Mouse (Mus musculus): ENCODE data around the gene Prmt7.
A peak's percentile ranks its signal among the peaks of the same experiment; 100 is the strongest.

Prmt7 gene

DNA sequence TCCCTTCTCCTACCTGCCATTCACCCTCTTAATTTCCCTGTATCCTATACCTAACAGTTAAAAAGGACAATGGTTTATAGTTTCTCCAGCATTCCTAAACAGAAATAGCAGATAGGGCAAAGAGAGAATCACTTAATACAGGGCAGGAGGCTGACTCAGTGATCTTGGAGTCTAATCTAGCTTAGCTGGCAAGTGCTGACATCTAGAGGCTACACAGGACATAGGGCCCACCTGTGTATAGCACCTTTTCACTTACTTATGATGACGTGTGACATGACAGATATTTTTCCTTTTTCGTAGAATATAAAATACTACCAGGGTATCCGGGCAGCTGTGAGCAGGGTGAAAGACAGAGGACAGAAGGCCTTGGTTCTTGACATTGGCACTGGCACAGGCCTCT lies 8.9 kb downstream of the Prmt7 start:
- DNase-seq (ENCODE audit: extremely low read depth, low read depth), result no peak

DNA sequence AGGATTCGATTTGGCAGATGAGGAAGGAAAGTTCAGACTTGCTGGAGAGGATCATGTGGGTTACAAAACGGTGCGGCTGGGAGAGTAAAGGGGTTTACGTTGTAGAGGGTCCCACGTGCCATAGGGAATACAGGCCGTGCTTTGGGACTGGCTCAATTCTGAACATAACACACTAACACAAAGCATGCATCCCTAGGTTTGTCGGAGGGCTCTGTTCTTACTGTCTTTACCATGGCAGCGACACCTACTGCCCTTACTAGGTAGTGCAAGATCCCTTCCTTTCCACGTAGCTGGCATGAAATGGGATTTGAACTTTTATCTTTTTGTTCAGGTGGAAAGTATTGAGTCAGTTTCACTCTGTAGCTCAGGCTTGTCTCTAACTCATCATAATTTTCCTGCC lies 15.9 kb downstream of the Prmt7 start:
- peak; percentile 20 for DNase-seq (ENCODE audit: extremely low read depth, low read depth)

DNA sequence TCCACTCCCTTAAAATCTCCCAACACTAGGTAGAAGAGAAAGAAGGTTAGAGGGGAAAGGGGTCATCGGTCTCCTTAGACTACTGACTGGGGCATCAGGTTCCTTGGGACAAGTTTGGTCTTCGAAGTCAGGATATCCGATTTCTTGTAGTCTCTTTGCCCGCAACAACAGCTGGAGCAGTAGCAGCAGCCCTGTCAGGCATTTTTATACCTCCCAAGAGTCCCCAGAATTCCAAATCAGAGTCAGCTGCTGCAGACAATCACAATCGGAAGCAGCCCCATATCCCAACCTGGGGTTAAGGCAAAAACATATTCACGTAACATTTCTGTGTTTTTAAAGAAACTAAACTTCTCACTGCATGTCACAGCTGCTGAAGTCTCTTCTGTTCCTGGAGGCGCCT lies 20.8 kb downstream of the Prmt7 start:
- no peak for DNase-seq (ENCODE audit: extremely low read depth, low read depth)

DNA sequence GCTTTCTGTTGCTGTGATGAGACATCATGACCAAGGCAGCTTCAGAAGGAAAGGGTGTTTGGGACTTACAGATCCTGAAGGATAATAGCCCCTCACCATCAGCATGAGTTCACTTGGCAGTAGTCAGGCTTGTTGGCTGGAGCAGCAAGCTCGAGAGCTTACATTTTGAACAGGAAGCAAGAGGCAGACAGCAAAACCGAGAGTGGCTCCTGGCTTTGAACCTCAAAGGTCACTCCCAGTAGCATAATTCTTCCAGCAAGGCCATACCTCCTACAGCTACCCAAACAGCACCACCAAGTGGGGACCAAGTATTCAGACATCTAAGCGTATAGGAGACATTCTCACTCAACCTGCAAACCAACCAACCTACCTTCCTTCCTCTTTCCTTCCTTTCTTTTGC lies 22.0 kb downstream of the Prmt7 start:
- no peak for DNase-seq (ENCODE audit: extremely low read depth, low read depth)

DNA sequence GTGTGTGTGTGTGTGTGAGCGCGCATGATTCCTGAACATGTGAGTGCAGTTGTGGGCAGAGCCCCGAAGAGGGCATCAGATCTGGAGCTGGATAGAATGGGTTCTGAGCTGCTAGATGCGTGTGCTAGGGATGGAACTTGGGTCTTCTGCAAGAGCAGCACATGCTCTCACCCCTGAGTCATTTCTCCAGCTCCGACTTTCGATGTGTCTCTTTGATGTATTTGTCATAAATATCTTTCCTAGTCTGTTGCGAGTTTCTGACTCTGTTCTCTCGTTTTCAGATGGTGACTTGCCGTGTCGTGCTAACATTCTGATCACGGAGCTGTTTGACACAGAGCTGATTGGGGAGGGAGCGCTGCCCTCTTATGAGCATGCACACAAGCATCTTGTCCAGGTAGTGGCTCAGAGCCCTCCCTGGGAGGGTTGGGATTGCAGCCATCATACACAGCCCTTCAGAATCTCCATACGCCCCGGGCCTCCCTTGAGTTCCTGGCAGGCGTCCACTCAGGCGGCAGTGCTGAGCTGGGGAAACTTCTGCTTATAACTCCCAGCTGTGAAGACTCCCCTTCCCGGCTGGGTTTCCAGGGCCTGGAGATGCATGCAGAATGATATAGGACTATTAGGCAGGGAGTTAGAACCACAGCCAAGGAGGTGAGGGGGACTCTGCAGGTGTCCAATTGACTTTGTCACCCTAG lies 24.0 kb downstream of the Prmt7 start:
- DNase-seq (ENCODE audit: extremely low read depth, low read depth), result no peak

DNA sequence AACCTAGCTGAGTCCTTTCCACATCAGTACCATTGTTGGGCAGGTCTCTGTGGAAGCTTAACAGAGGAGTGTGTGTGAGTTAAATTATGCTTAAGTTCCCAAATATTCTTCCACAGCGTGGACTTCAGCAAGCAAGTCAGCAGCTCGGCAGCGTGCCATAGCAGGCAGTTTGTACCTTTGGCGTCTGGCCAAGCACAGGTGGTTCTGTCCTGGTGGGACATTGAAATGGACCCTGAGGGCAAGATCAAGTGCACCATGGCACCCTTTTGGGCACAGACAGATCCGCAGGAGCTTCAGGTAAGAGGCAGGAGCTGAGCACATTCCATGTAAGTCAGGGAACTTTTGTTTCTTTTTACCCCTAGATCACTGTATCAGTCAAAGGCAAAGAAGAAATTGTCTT lies 26.4 kb downstream of the Prmt7 start:
- no peak for DNase-seq (ENCODE audit: extremely low read depth, low read depth)

DNA sequence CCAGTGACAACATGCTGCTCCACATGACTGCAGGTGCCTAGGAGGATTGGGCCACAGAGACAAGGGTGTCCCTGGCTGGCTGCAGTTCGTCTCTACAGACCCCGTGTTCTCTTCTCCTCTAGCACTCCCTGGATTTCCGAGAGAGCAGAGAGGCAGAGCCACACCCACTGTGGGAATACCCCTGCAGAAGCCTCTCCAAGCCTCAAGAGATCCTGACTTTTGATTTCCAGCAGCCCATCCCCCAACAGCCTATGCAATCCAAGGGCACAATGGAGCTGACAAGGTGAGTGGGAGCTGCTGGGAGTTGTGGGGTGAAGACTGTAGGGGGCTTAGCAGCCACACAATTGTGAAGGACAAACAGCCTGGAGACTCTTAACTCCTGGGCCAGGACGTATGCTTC lies 39.5 kb downstream of the Prmt7 start:
- no peak for DNase-seq (ENCODE audit: extremely low read depth, low read depth)

DNA sequence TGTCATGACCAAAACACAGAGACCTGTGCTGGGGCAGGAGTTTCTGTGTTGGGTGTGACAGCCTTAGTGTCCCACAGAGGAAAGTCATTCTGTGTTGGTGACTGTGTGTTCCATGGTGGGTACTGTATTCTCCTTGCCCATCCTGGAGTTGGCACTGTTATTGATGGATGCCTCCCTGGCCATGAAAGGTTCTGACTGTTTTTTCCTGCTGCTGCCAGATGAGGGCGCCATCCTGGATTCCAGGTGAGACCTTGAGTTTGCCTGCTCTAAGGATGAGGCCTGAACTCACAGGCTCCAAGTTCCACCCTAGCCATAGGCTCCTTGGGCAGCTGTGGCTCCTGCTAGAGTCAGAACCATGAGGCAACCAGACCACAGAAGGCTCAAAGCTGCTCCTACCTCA lies 47.4 kb downstream of the Prmt7 start:
- peak; percentile 2 for DNase-seq (ENCODE audit: extremely low read depth, low read depth)

DNA sequence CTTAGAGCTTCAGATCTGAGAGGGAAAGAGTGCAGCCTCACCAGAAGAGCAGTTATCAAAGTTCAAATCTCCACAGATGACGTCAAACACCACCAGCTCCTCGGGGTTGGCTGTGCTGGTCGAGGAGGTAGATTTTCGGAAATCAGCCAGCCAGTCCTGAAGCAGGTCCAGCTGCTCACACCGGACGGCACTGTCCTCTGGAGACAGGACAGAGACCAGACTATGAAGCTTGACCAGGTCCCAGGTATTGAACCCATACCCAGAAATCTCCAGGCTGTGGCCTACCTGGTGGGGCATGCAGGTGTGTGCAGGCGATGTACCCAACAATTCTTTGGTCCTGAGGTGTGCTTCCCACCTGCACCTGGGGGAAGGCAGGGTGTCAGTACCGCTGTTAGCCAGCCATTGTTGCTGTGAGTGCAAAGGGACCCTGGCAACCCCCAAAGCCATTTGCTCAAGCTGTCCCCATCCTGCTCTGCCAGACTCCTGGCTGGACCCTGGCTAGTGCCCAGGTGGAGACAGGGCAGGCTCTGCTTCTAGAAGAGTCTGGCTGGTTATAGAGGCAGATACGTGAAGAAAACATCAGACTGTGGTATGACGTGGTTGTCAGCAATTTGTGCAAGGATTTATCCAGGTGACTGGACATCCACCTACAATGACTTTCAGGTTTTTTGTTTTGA lies 49.0 kb downstream of the Prmt7 start:
- DNase-seq (ENCODE audit: extremely low read depth, low read depth), result no peak

DNA sequence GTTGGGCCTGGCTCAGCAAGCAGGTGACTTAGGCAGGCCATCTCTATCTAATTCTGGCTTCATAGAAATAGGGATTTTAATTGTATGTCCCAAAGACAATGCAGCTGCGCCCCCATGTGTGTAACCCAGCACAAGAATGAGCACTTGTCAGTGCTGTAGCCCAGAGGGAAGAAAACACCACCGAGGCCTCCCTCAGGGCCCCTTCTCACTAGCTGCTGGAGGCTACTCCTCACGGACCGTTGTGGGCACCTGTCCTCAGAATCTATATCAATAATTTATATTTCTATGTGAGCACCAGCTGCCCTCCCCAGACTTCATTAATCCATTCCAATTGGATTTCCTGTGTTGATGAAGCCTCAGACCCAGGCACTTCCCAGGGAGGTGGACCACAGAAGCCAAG lies 50.2 kb downstream of the Prmt7 start:
- DNase-seq (ENCODE audit: extremely low read depth, low read depth), result no peak

DNA sequence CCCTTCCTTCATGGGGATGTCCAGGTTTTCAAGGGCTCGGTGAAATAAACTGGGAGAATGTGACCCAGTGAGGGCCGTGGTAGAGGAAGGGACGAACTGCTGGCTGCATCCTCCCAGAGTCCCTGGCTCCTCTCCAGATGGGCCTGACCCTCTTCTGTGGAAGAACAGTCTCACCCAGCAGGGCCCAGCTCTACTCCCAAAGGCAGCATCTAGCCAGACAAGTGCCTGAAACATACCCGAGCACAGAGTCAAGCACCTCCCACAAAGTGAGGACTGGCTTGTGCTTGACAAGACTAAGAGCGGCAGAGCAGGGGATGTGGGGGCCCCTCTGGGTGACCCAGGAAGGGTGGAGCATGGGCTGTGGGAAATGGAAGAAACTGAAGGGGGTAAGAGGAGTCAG lies 51.6 kb downstream of the Prmt7 start:
- DNase-seq (ENCODE audit: extremely low read depth, low read depth), result no peak

DNA sequence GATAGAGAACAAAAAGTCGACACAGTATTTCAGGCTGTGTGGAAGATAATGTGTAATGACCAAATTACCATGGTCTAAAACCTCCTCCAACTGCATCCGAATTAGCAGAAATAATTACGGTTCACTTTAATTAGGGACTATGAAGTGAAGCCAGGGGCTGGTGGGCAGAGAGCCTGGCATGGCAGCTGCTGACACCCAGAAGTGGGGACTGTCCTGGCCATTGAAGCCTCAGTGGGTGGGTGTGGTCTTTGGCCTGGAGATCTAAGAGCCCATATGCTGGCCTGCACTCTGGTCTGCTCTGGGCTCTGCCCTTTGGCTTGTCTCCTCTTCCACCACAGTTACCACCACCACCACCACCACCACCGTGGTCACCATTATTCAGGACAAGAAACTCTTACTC lies 53.2 kb downstream of the Prmt7 start:
- DNase-seq (ENCODE audit: extremely low read depth, low read depth), result no peak

DNA sequence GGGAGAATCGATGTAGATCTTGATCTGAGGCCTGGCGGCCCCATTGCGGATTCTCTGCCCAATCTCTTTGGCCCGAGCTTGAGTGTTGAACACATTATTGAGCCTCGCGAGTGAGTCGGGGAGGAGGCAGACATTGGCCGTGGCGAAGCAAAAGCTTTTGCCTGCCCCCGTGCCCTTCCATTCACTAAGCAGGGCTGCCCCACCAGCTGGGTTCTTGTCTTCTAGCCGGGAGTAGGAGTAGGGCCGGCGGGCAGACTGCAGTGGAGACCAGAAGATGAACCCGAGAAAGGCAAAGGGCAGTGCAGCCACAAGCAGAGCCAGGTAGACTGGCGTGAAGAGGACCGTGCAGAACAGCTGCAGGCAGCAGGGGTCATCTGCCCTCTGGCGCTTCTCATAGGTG lies 54.7 kb downstream of the Prmt7 start:
- DNase-seq (ENCODE audit: extremely low read depth, low read depth), result no peak

DNA sequence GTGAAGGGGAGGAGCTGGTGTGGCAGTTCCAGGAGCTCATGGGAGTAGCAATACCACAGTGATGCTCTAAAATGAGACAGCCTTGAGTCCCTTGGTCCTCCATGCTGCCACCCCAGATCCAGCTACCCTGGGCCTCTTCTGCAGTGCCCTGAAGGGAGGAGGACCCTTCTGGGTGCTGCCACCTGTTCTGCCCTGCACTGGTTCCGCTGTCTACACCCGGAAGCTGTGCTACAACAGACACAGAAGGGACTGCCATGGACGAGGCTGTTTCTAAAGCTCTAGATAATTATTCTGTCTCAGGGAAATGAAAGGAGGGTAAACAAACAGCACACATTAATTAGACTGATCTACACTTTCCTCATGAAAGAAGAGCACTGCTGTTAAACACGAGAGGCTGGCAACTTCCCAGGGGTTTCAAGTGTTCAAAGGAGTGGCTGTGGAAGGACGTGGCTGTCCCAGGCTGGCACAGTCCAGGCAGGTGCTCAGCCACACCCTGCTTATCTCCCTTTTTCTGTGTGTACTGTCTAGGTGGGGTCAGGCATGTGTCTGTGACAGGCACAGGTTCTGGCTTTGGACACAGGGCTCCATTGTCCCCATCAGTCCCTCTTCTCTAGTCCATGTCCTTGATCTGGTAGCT lies 58.1 kb downstream of the Prmt7 start:
- no peak for DNase-seq (ENCODE audit: extremely low read depth, low read depth)

DNA sequence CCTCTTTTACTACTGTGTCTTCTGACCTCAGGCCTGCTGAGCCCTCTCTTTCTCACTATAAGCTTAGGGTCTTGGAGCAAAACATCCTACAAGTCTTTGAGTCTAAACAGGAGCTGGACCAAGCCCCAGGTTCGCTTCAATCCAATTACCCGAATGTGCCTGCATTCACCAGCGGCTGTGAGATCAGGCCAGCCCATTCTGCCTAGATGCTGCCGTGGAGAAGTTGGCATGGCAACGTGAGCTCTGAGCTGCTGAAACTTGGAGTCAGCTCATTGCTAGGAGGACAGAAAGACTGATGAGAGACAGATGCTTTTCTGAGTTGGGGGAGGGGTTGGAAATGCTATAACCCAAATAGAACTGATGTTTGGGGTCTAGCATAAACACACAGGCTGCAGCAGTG lies 60.1 kb downstream of the Prmt7 start:
- no peak for DNase-seq (ENCODE audit: extremely low read depth, low read depth)

DNA sequence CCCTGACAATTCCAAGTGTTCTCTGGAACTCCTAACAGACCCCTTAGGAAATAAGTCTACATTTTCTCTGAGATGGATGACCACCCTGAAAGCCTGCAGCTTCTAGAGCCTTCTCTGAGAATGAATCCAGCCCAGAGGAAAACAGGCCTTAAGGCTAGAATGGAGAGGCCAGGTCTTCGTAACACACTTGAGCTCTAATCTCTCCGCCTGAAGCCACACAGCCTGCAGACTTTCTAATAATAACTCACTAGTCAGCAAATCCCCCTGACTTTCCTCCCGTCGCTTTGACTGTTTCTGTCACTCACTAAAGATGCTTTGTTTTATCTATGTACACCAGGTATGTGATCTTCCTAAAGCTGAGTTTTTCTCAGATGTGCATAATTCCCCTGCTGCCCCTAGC lies 60.6 kb downstream of the Prmt7 start:
- DNase-seq (ENCODE audit: extremely low read depth, low read depth), result no peak

DNA sequence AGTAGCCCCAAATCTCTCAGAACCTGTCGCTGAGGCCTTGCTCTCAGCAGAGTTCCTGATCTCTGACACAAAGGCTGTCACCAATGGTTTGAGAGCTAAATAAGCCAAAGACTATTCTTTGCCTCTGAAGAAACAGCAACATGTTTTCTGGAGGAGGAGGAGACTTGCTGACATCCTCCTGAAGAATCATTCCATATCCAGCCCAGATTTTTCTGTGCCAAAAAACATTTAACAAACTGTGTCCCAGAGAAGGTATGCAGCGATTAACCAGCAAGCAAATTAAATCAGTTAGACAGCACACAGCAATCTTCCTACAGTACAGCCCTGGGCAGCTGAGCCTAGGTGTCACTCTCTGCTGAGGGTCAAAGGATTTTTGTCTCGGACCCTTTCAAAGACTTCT lies 62.7 kb downstream of the Prmt7 start:
- DNase-seq (ENCODE audit: extremely low read depth, low read depth), result no peak

DNA sequence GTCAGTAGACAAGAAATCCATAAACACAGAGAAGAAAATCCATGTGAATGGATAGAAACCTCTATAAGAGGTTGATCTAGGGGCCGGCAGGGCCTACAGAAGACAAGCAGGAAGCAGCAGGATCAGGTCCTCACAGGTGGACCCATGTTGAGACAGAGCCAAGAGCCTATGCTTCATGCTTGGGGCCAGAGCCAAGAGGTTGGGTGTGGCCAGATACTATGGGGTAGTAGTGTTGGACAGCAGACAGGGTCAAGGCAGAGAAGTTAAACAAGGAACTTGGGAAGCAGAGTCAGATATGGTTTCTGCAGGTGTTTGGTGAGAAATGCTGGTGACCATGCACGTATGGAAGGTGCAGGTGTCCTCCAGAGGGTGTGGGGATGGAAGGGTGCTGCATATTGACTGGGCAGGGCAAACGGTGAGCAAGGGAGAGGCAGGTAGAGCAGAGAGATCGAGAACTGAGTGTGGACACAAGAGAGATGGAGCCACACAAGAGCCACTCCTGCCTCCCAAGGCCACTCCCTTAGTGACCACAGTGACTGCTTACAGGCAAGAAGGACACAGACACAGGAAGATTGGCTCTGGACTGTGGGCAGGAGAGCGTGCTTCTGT lies 66.1 kb downstream of the Prmt7 start:
- no peak for DNase-seq (ENCODE audit: extremely low read depth, low read depth)

DNA sequence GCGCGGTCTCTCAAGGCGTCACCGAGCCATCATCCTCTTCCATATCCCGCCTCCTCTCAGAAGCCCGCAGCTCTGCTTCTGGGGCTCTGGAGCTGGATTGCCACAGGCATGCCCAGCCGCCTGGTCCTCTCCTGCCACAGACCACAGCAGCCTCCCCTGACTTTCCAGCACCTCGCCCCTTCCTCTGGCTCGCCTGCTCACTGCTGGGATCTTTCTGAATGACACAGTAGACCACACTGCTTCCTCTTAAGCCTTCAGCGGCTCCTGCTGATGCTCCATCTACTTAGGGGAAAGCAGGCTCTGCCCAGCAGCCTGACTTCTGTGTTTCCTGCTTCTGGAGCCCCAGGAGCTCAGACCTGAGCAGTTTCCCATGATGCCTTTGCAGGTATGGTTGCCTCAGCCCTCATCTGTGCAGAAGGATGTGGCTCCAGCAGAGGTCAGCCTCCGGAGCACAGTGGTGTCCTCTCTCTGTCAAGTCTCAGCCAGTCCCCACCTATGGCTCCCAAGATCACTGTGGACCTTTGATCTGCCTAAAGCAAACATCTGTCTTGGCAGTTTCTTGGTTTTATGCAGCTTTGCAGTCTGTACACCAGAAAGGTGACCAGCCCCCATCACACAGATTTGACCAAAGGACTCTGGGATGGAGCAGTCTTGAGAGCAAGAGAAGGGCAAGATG lies 67.8 kb downstream of the Prmt7 start:
- DNase-seq (ENCODE audit: extremely low read depth, low read depth), result no peak

DNA sequence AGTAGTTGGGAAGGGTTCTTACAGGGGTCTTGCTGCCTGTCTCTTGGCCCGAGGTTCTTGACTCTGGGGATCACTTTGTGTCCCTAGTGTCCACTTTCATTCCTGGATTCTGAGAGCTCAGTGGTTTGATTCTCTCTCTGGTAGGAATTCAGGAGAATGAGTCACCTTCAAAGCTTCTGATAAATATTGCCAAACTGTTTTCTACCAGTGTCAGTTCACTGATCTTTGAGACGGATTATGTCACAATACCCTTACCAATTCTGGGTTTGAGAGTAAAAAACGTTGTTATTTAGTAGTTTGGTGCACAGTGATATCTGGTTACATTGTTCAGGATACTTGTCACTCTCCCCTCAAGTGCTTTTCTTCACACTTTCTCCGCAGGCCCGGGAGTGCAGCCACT lies 69.4 kb downstream of the Prmt7 start:
- no peak for DNase-seq (ENCODE audit: extremely low read depth, low read depth)

DNA sequence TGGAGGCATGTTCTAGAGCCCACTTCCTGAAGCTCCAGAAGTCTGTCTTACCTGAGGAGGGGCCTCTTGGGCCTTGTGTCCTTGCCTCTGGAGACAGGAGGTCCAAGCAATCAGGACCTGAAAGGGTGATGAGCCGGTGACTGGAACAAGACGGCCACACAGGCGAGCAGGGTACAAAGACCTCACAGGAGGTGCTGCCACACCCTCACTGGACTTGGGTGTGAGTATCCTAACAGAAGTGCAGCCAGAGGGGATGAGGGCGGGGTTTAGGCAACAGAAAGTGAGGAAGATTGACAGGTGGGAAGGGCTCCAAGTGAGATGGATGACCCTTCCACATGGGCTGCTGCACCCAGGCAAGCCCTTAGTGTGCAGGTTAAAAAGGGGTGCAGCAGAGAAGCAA lies 70.1 kb downstream of the Prmt7 start:
- no peak for DNase-seq (ENCODE audit: extremely low read depth, low read depth)

DNA sequence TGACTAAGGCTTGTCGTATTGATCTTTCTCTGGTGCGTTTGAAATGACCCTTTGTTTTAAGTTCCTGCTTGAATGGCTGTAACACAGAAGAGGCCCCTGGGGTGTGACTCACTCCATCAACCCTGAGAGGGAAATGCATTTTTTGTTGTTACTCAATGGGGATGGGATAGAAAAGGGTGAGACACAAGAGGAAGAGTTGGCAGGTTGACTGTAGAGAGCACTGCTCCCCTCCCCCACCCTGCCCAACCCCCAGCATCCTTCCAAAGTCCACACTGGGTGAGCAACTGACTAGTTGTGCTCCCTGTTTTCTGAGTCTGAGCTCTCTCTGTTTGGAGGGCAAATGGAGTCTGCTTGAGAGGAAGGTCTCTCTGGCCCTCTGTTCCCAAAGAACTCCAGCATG lies 76.7 kb downstream of the Prmt7 start:
- no peak for DNase-seq (ENCODE audit: extremely low read depth, low read depth)
